Comparison of ENCODE assay signal across 25 mouse cellular contexts in genomic region chr7:130106961-130107360, GRCm38 (mm10).
DNase-seq lines count a peak whose midpoint lies in the region; ATAC-seq lines count a peak whose summit lies in the region.
"Had no signal": no experiment of that assay in that cellular context is flagged by ENCODE, and none has a peak within 500 bp of the region (broad histone marks: within the 10 kb centered on the region; RNA-seq: fewer than 3 reads in every experiment).

No protein-coding gene starts in this region.

- no peak overlapping the region for H3K9ac ChIP-seq in midbrain, embryonic 11.5 days (ENCODE audit: low read length)
- H3K9ac ChIP-seq in midbrain, embryonic 13.5 days (replicated peaks), result no peak overlapping the region
- H3K9ac ChIP-seq in limb, embryonic 12.5 days (replicated peaks), result no peak overlapping the region
- H3K9ac ChIP-seq: forebrain, embryonic 12.5 days; limb, embryonic 15.5 days; liver, embryonic 14.5 days; lung, embryonic 15.5 days; neural tube, embryonic 13.5 days had no signal

- no peaks in the 10 kb centered on the region for H3K27me3 ChIP-seq in midbrain, embryonic 11.5 days (ENCODE audit: control insufficient read depth, insufficient read depth, low read length)
- no peaks in the 10 kb centered on the region for H3K27me3 ChIP-seq in midbrain, embryonic 13.5 days
- H3K27me3 ChIP-seq in limb, embryonic 12.5 days, result no peaks in the 10 kb centered on the region
- H3K27me3 ChIP-seq: forebrain, embryonic 12.5 days; limb, embryonic 15.5 days; lung, embryonic 15.5 days; neural tube, embryonic 13.5 days had no signal

- H3K4me1 ChIP-seq in midbrain, embryonic 11.5 days (ENCODE audit: control insufficient read depth, insufficient read depth, low read length), result peaks cover 2% of the 10 kb centered on the region; the same call in 1 of the 2 replicates
- 0 out of 2 replicates have a peak, but pooled peaks cover 3% of the 10 kb centered on the region for H3K4me1 ChIP-seq in midbrain, embryonic 13.5 days (replicated peaks)
- no peaks in the 10 kb centered on the region for H3K4me1 ChIP-seq in brown adipose tissue, adult 24 weeks (ENCODE audit: control insufficient read depth, insufficient read depth, insufficient read length, low read length)
- peaks cover 12% of the 10 kb centered on the region for H3K4me1 ChIP-seq in limb, embryonic 12.5 days (replicated peaks)
- H3K4me1 ChIP-seq: forebrain, embryonic 12.5 days; lung, embryonic 15.5 days; neural tube, embryonic 13.5 days had no signal

- intact Hi-C loops in gastrocnemius, postnatal 14 days (cut with DNase I; ENCODE audit: low total_unique reads), result no loop called here

- no peaks in the 10 kb centered on the region for H3K36me3 ChIP-seq in midbrain, embryonic 11.5 days (ENCODE audit: control insufficient read depth, insufficient read depth, low read length)
- H3K36me3 ChIP-seq in midbrain, embryonic 13.5 days, result no peaks in the 10 kb centered on the region
- H3K36me3 ChIP-seq in limb, embryonic 12.5 days, result no peaks in the 10 kb centered on the region
- H3K36me3 ChIP-seq: forebrain, embryonic 12.5 days; G1E; limb, embryonic 15.5 days; lung, embryonic 15.5 days; neural tube, embryonic 13.5 days had no signal

- ATAC-seq in midbrain, embryonic 11.5 days (ENCODE audit: low FRiP score), result no peak
- ATAC-seq in midbrain, embryonic 13.5 days, result no peak
- ATAC-seq in limb, embryonic 12.5 days (ENCODE audit: insufficient number of reproducible peaks, insufficient read depth, low FRiP score, low TSS enrichment, low read depth), result no peak
- ATAC-seq: hindbrain, postnatal 0 days; intestine, embryonic 16.5 days; midbrain, embryonic 16.5 days had no signal

- no peak overlapping the region for H3K4me3 ChIP-seq in midbrain, embryonic 11.5 days (ENCODE audit: low read depth, low read length)
- H3K4me3 ChIP-seq in midbrain, embryonic 13.5 days (replicated peaks), result no peak overlapping the region
- no peak overlapping the region for H3K4me3 ChIP-seq in brown adipose tissue, adult 24 weeks (ENCODE audit: insufficient read depth, low read depth, low read length)
- no peak overlapping the region for H3K4me3 ChIP-seq in limb, embryonic 12.5 days (replicated peaks)
- H3K4me3 ChIP-seq: erythroblast, embryonic 14.5 days; forebrain, embryonic 12.5 days; limb, embryonic 15.5 days; lung, embryonic 15.5 days; myocyte; neural tube, embryonic 13.5 days had no signal

- no peak overlapping the region for H3K27ac ChIP-seq in midbrain, embryonic 11.5 days (ENCODE audit: low read depth, low read length)
- H3K27ac ChIP-seq in midbrain, embryonic 13.5 days, result no peak overlapping the region
- 0 out of 2 replicates have a peak overlapping the region, but pooled peaks have one; percentile 1 for H3K27ac ChIP-seq in brown adipose tissue, adult 24 weeks (replicated peaks; ENCODE audit: low read depth, low read length)
- 0 out of 2 replicates have a peak overlapping the region, but pooled peaks have one; percentile 12 for H3K27ac ChIP-seq in limb, embryonic 12.5 days
- H3K27ac ChIP-seq: forebrain, embryonic 12.5 days; hindbrain, postnatal 0 days; limb, embryonic 15.5 days; liver, embryonic 14.5 days; lung, embryonic 15.5 days; neural tube, embryonic 13.5 days; stomach, postnatal 0 days had no signal

- 89% methylated on average over 5 of the region's 5 CpGs for WGBS in midbrain, embryonic 11.5 days
- WGBS in midbrain, embryonic 13.5 days, result 86% methylated on average over 5 of the region's 5 CpGs
- WGBS in limb, embryonic 12.5 days, result 60% methylated on average over 5 of the region's 5 CpGs

- DNase-seq in midbrain, embryonic 11.5 days (ENCODE audit: low spot score, missing footprints), result peak; percentile 53
- DNase-seq in adrenal gland, postnatal 10 days, result peak; percentile 68
- no peak for DNase-seq in gastrocnemius, postnatal 14 days
- no peak for DNase-seq in lung, postnatal 10 days
- DNase-seq: B cell, adult 2 months; cerebellum, adult 8-10 months; cerebellum, postnatal 36 days; kidney, postnatal 25 days; lung, postnatal 4 days; thymus, postnatal 14 days had no signal

- no peak overlapping the region for H3K4me2 ChIP-seq in midbrain, embryonic 11.5 days
- H3K4me2 ChIP-seq in midbrain, embryonic 13.5 days (replicated peaks), result no peak overlapping the region
- no peak overlapping the region for H3K4me2 ChIP-seq in limb, embryonic 12.5 days
- H3K4me2 ChIP-seq: forebrain, embryonic 12.5 days; limb, embryonic 15.5 days; lung, embryonic 15.5 days; neural tube, embryonic 13.5 days had no signal

- H3K9me3 ChIP-seq in midbrain, embryonic 11.5 days (ENCODE audit: control insufficient read depth, low read length), result no peaks in the 10 kb centered on the region
- no peaks in the 10 kb centered on the region for H3K9me3 ChIP-seq in midbrain, embryonic 13.5 days
- no peaks in the 10 kb centered on the region for H3K9me3 ChIP-seq in limb, embryonic 12.5 days
- H3K9me3 ChIP-seq: forebrain, embryonic 12.5 days; limb, embryonic 15.5 days; lung, embryonic 15.5 days; neural tube, embryonic 13.5 days had no signal

Comparison
In these comparisons a context has a peak if more than half of its experiments do, and no peak if none do; other contexts are left out.
1. DNase-seq: peak in midbrain, embryonic 11.5 days (single experiment) and adrenal gland, postnatal 10 days (single experiment); none in gastrocnemius, postnatal 14 days (single experiment) and lung, postnatal 10 days (single experiment).
2. H3K27ac ChIP-seq: peak in brown adipose tissue, adult 24 weeks (single experiment) and limb, embryonic 12.5 days (single experiment); none in midbrain, embryonic 11.5 days (single experiment) and midbrain, embryonic 13.5 days (single experiment).